Mouse (Mus musculus) heart, postnatal 0 days (tissue): ENCODE data around the gene Il2ra.

Source experiments
- CTCF ChIP-seq: IDR thresholded peaks from 2 replicates; pipeline ENCODE4 v1.5.1; 2016; ENCODE audit warnings: antibody characterized with exemption, control low read depth, low read depth
- EP300 ChIP-seq: IDR thresholded peaks from 2 replicates; pipeline ENCODE4 v1.6.1; 2016; ENCODE audit warnings: antibody characterized with exemption, low read depth

DNA sequence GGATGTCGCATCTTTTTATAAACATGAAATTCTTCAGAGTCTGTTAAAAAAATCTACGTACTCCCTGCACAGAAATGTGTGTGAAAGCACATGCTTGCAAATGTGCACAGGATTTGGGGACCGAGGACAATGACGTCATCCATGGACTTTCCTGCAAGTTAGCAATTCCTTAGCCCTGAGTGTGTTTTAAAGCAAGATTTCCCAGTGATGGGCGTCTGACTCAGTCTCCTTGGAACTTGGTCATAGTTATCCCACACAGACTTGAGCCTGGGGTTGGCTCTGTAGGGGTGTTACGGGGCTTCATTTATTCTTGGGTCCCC is 64.1 kb downstream of the Il2ra start:
- TF ChIP-seq CTCF: no peak
- TF ChIP-seq EP300: no peak
